Mouse (Mus musculus) MEL (cell line): Measurements from ENCODE around the gene Slc7a6.

Experiments
- CTCF ChIP-seq, 3 experiments: IDR thresholded peaks in 2 of 3; conservative IDR thresholded peaks in 1 of 3; 2 replicates each; pipeline ENCODE4 v1.5.1; 2011 to 2012; ENCODE audit warnings: low read length in 3 of 3, low read depth in 2 of 3, mild to moderate bottlenecking in 2 of 3, improper control_type of control experiment in 1 of 3, inconsistent platforms in 1 of 3, mixed read lengths in 1 of 3, moderate library complexity in 1 of 3; ENCODE audit not compliant: control insufficient read depth in 1 of 3, insufficient read depth in 1 of 3, poor library complexity in 1 of 3, severe bottlenecking in 1 of 3
- GATA1 ChIP-seq: IDR thresholded peaks from 2 replicates; pipeline ENCODE4 v1.6.1; 2011; ENCODE audit warnings: low read depth, low read length, improper control_type of control experiment
- MXI1 ChIP-seq: IDR thresholded peaks from 2 replicates; pipeline ENCODE4 v1.6.1; 2011; ENCODE audit warnings: mild to moderate bottlenecking, low read depth, low read length, improper control_type of control experiment
- POLR2A ChIP-seq, 2 experiments: IDR thresholded peaks; 2 replicates each; pipeline ENCODE4 v1.6.1; 2011 to 2012; ENCODE audit warnings: low read length in 2 of 2, mild to moderate bottlenecking in 2 of 2, control low read depth in 1 of 2, improper control_type of control experiment in 1 of 2, low read depth in 1 of 2, moderate library complexity in 1 of 2; ENCODE audit not compliant: control insufficient read depth in 1 of 2, insufficient read depth in 1 of 2, poor library complexity in 1 of 2
- POLR2AphosphoS2 ChIP-seq: IDR thresholded peaks from 2 replicates; pipeline ENCODE4 v1.6.1; 2011; ENCODE audit warnings: low read length, improper control_type of control experiment
- TCF12 ChIP-seq: IDR thresholded peaks from 2 replicates; pipeline ENCODE4 v1.6.1; 2014; ENCODE audit warnings: low read depth, mild to moderate bottlenecking, inconsistent platforms, low read length, improper control_type of control experiment, moderate library complexity
- USF1 ChIP-seq: IDR thresholded peaks from 2 replicates; pipeline ENCODE4 v1.6.1; 2014; ENCODE audit warnings: low read depth, mild to moderate bottlenecking, inconsistent platforms, low read length, improper control_type of control experiment, moderate library complexity
- USF2 ChIP-seq, 2 experiments: IDR thresholded peaks; 2 replicates each; pipeline ENCODE4 v1.6.1; 2011 to 2012; ENCODE audit warnings: improper control_type of control experiment in 2 of 2, low read length in 2 of 2, borderline replicate concordance in 1 of 2, inconsistent platforms in 1 of 2, low read depth in 1 of 2, mild to moderate bottlenecking in 1 of 2; ENCODE audit not compliant: insufficient read depth in 1 of 2
- ZNF384 ChIP-seq: IDR thresholded peaks from 2 replicates; pipeline ENCODE4 v1.6.1; 2012; ENCODE audit warnings: low read depth, mild to moderate bottlenecking, inconsistent platforms, low read length, improper control_type of control experiment

- TF ChIP-seq ZNF384, result no peak
- TF ChIP-seq USF1, result no peak
- no peak for TF ChIP-seq GATA1
- no peak for TF ChIP-seq MXI1
- TF ChIP-seq POLR2AphosphoS2, result no peak
- TF ChIP-seq CTCF (IDR thresholded peaks at IDR 0.05 in 2 of 3, conservative IDR thresholded peaks at IDR 0.05 in 1 of 3; ENCODE audit: control insufficient read depth in 1 of 3, insufficient read depth in 1 of 3, low read depth in 2 of 3, low read length in 3 of 3, poor library complexity in 1 of 3, severe bottlenecking in 1 of 3), result peak; percentile 55 to 93 (median 76)
- no peak for TF ChIP-seq POLR2A (IDR thresholded peaks at IDR 0.05; ENCODE audit: control insufficient read depth in 1 of 2, insufficient read depth in 1 of 2, low read depth in 1 of 2, low read length in 2 of 2, poor library complexity in 1 of 2)
- TF ChIP-seq USF2 (IDR thresholded peaks at IDR 0.05; ENCODE audit: borderline replicate concordance in 1 of 2, insufficient read depth in 1 of 2, low read depth in 1 of 2, low read length in 2 of 2), result no peak
- no peak for TF ChIP-seq TCF12
These were observed 57.9 kb downstream of the Slc7a6 start for GRCm38 (mm10) chr8:106226589-106226988.
